Mouse (Mus musculus) kidney, adult 2 months (tissue): ENCODE measurements around the gene Rala.

Experiments
- CTCF ChIP-seq: fragments of 200-500 bp; conservative IDR thresholded peaks from 2 replicates; pipeline ENCODE4 v1.5.1; 2011; ENCODE audit warnings: low read depth, mild to moderate bottlenecking, control low read depth, low read length, moderate library complexity, mixed read lengths; ENCODE audit not compliant: insufficient read depth, insufficient read length
- POLR2A ChIP-seq: fragments of 200-500 bp; IDR thresholded peaks from one replicate; pipeline ENCODE4 v1.6.1; 2011; ENCODE audit warnings: low read depth, low read length, control low read depth

DNA sequence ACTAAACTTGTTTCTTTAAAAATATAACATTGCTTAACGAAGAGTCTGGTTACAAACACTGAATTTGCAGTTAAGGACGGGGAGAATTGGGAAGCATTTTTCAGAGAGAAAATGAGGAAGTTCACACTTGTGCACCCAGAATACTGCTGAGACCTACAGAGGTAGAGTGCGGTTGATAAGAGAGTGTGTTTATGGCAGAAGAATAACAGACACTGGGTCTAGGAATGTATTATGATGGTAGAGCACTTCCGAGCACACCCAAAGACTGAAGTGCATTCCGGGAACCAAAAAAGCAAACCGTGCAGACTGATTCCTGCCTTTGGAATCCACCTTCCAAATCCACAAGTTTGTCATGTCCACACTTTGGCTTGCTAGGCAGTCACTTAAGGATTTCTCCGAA is 107.2 kb downstream of the Rala start:
- TF ChIP-seq POLR2A (no peak), CTCF (no peak)
